Mouse (Mus musculus) ES-E14 (cell line): ENCODE measurements around the gene Cpeb4. TPM values are rescaled to one million over a fixed set of nuclear protein-coding genes. Genes with fewer than 3 reads are reported as not detected.

Experiments
- DNase-seq: peaks from one replicate; pipeline ENCODE4 v3.0.0-alpha.2; 2013; ENCODE audit warnings: low read depth, low spot score
- H3K27ac ChIP-seq: 2 replicates; pipeline ENCODE4 v1.5.1; 2012; ENCODE audit warnings: low read depth, mild to moderate bottlenecking, low read length, moderate library complexity, mixed read lengths; ENCODE audit not compliant: poor library complexity, insufficient read depth, severe bottlenecking
- H3K36me3 ChIP-seq: 2 replicates; pipeline ENCODE4 v1.6.1; 2012; ENCODE audit warnings: mild to moderate bottlenecking, low read length, moderate library complexity, mixed read lengths; ENCODE audit not compliant: control insufficient read depth, poor library complexity, insufficient read depth, severe bottlenecking
- H3K4me1 ChIP-seq, 2 experiments: fragments of 150-350 bp in 1 of 2; sonication (generic) in 1 of 2; 2 replicates each; pipeline ENCODE4 v1.6.1; 2012; ENCODE audit warnings: low read length in 2 of 2, mild to moderate bottlenecking in 1 of 2, mixed read lengths in 1 of 2; ENCODE audit not compliant: control insufficient read depth in 2 of 2, insufficient read depth in 2 of 2, poor library complexity in 1 of 2
- H3K4me3 ChIP-seq, 2 experiments: fragments of 150-350 bp in 1 of 2; sonication (generic) in 1 of 2; 2 replicates each; pipeline ENCODE4 v1.5.1; 2012; ENCODE audit warnings: low read length in 2 of 2, low read depth in 1 of 2, mild to moderate bottlenecking in 1 of 2, mixed read lengths in 1 of 2; ENCODE audit not compliant: insufficient read depth in 1 of 2, poor library complexity in 1 of 2, severe bottlenecking in 1 of 2
- H3K9ac ChIP-seq: 2 replicates; pipeline ENCODE4 v1.6.1; 2012; ENCODE audit warnings: low read depth, mild to moderate bottlenecking, low read length, mixed read lengths; ENCODE audit not compliant: poor library complexity, insufficient read depth, severe bottlenecking
- H3K9me3 ChIP-seq: fragments of 150-350 bp; sonication (generic); 2 replicates; pipeline ENCODE4 v1.6.1; 2012; ENCODE audit warnings: low read depth, mild to moderate bottlenecking, low read length; ENCODE audit not compliant: control insufficient read depth, insufficient read depth
- CHD2 ChIP-seq: IDR thresholded peaks from 2 replicates; pipeline ENCODE4 v1.6.1; 2014; ENCODE audit warnings: mild to moderate bottlenecking, low read depth, low read length, inconsistent platforms
- HCFC1 ChIP-seq: IDR thresholded peaks from 2 replicates; pipeline ENCODE4 v1.6.1; 2012; ENCODE audit warnings: low read length, inconsistent platforms, borderline replicate concordance; ENCODE audit not compliant: insufficient read depth
- MAFK ChIP-seq: IDR thresholded peaks from 2 replicates; pipeline ENCODE4 v1.6.1; 2014; ENCODE audit warnings: mild to moderate bottlenecking, low read depth, low read length, inconsistent platforms; ENCODE audit not compliant: insufficient read depth
- ZC3H11A ChIP-seq: IDR thresholded peaks from 2 replicates; pipeline ENCODE4 v1.6.1; 2012; ENCODE audit warnings: low read depth, mild to moderate bottlenecking, inconsistent platforms, low read length, borderline replicate concordance
- ZNF384 ChIP-seq: IDR thresholded peaks from 2 replicates; pipeline ENCODE4 v1.6.1; 2012; ENCODE audit warnings: low read depth, low read length, inconsistent platforms
- in situ Hi-C, 2 experiments: fragments of 600-800 bp; cut with MboI; formaldehyde crosslinking; loops; one replicate each; pipeline ENCODE4 v1.15.1; 2025; ENCODE audit warnings: low sequenced_read_pairs in 2 of 2, inconsistent platforms in 1 of 2; ENCODE audit not compliant: unreplicated experiment in 2 of 2
- total RNA-seq: library from RNA; depleted of rRNA; stranded (reverse); fragments of 300-350 nt; gene quantifications from 2 replicates; pipeline ENCODE4 v1.2.3, GENCODE M21; 2012

Gene Cpeb4
- total RNA-seq, 1 experiment: 11.5 TPM

- H3K9me3 ChIP-seq: no peaks in the 10 kb centered on the region
- DNase-seq: no peak
- in situ Hi-C loops: no loop called here
- no peak overlapping the region for H3K27ac ChIP-seq
- H3K36me3 ChIP-seq: no peaks in the 10 kb centered on the region
- H3K9ac ChIP-seq: no peak overlapping the region
- H3K4me1 ChIP-seq: no peaks in the 10 kb centered on the region
- TF ChIP-seq CHD2 (no peak), MAFK (no peak), ZC3H11A (no peak), ZNF384 (no peak), HCFC1 (no peak)
- no peak overlapping the region for H3K4me3 ChIP-seq
Measured at GRCm38 (mm10) chr11:31888229-31888628, 16.2 kb downstream of the Cpeb4 start.

DNA sequence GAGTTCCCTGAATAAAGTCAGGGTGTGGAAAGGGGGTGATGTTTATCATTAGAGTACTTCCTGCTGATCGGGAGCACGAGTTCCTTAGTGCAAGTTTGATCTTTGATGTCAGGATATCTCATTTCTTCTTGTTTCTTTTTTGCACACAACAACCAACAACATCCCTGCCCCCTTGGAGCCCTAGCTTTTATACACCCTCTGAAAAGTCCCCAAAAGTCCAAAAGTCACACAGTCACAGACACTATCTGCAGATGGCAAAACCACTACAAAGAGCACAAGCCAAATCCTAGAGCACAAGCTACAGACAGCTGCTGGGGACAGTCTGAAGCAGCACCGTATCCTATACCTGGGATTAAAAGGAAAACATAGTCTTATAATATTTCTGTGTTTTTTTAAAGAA lies 20.1 kb downstream of the Cpeb4 start:
- TF ChIP-seq HCFC1: no peak
- no peak for TF ChIP-seq ZNF384
- TF ChIP-seq MAFK: no peak
- no peak for TF ChIP-seq ZC3H11A
- no peak for TF ChIP-seq CHD2
- in situ Hi-C loops: no loop called here
- Histone ChIP-seq H3K9ac (no peak overlapping the region), H3K27ac (no peak overlapping the region), H3K36me3 (no peaks in the 10 kb centered on the region), H3K4me1 (no peaks in the 10 kb centered on the region), H3K9me3 (no peaks in the 10 kb centered on the region), H3K4me3 (no peak overlapping the region)
- no peak for DNase-seq

- no peak overlapping the region for H3K9ac ChIP-seq
Measured at GRCm38 (mm10) chr11:31893639-31894038, 21.6 kb downstream of the Cpeb4 start.

GRCm38 (mm10) chr11:31896065-31896792 lies 24.2 kb downstream of the Cpeb4 start:
- Histone ChIP-seq H3K9me3 (no peaks in the 10 kb centered on the region), H3K27ac (no peak overlapping the region), H3K4me1 (no peaks in the 10 kb centered on the region), H3K36me3 (no peaks in the 10 kb centered on the region), H3K9ac (no peak overlapping the region), H3K4me3 (no peak overlapping the region)
- in situ Hi-C loops: no loop called here
- no peak for TF ChIP-seq HCFC1
- no peak for TF ChIP-seq ZNF384
- DNase-seq: no peak

More at GRCm38 (mm10) chr11:31893639-31894038, 21.6 kb downstream of the Cpeb4 start:
- H3K4me3 ChIP-seq: no peak overlapping the region
- H3K36me3 ChIP-seq: no peaks in the 10 kb centered on the region
- H3K4me1 ChIP-seq: no peaks in the 10 kb centered on the region
- in situ Hi-C loops: no loop called here
- H3K9me3 ChIP-seq: no peaks in the 10 kb centered on the region
- no peak overlapping the region for H3K27ac ChIP-seq
- no peak for TF ChIP-seq CHD2
- TF ChIP-seq ZC3H11A: no peak
- no peak for DNase-seq

GRCm38 (mm10) chr11:31896905-31897304 lies 24.9 kb downstream of the Cpeb4 start:
- Histone ChIP-seq H3K9ac (no peak overlapping the region), H3K36me3 (no peaks in the 10 kb centered on the region), H3K4me3 (no peak overlapping the region), H3K9me3 (no peaks in the 10 kb centered on the region), H3K4me1 (no peaks in the 10 kb centered on the region), H3K27ac (no peak overlapping the region)
- no peak for TF ChIP-seq HCFC1
- no peak for TF ChIP-seq MAFK
- TF ChIP-seq CHD2: no peak
- no peak for TF ChIP-seq ZC3H11A
- TF ChIP-seq ZNF384: no peak
- in situ Hi-C loops: no loop called here
- no peak for DNase-seq
